Mouse (Mus musculus) CH12.LX (cell line): Measurements from ENCODE around the gene Slc39a3. TPM values are rescaled to one million over a fixed set of nuclear protein-coding genes. Genes with fewer than 3 reads are reported as not detected.

Experiments used
- DNase-seq: peaks from one replicate; pipeline ENCODE4 v3.0.0-alpha.2; 2013; ENCODE audit errors: extremely low read depth
- H3K27ac ChIP-seq: 2 replicates; pipeline ENCODE4 v1.5.1; 2012; ENCODE audit warnings: low read depth, mild to moderate bottlenecking, control low read depth, moderate library complexity; ENCODE audit not compliant: insufficient read depth
- H3K27me3 ChIP-seq: replicated peaks from 2 replicates; pipeline ENCODE3; 2012; ENCODE audit warnings: inconsistent platforms
- H3K36me3 ChIP-seq, 2 experiments: replicated peaks in 1 of 2; 2 replicates each; pipeline versions ENCODE3 to v1.6.1; 2012; ENCODE audit warnings: inconsistent platforms in 1 of 2, low read length in 1 of 2, mild to moderate bottlenecking in 1 of 2, mixed read lengths in 1 of 2, moderate library complexity in 1 of 2; ENCODE audit not compliant: control insufficient read depth in 1 of 2, insufficient read depth in 1 of 2
- H3K4me1 ChIP-seq, 2 experiments: 2 replicates each; pipeline ENCODE4 v1.6.1; 2012; ENCODE audit warnings: inconsistent platforms in 1 of 2, moderate library complexity in 1 of 2; ENCODE audit not compliant: insufficient read depth in 2 of 2, control insufficient read depth in 1 of 2
- H3K4me2 ChIP-seq: 2 replicates; pipeline ENCODE4 v1.6.1; 2012; ENCODE audit warnings: low read depth, mild to moderate bottlenecking, control low read depth; ENCODE audit not compliant: poor library complexity, insufficient read depth, severe bottlenecking
- H3K4me3 ChIP-seq, 3 experiments: fragments of 150-350 bp in 1 of 3; sonication (generic) in 1 of 3; replicated peaks in 1 of 3; 2 replicates each; pipeline versions ENCODE3 to v1.5.1; 2011 to 2012; ENCODE audit warnings: low read depth in 2 of 3, low read length in 2 of 3, mild to moderate bottlenecking in 2 of 3, moderate library complexity in 2 of 3, control low read depth in 1 of 3, improper control_type of control experiment in 1 of 3, inconsistent platforms in 1 of 3, mixed read lengths in 1 of 3; ENCODE audit not compliant: poor library complexity in 1 of 3
- H3K79me2 ChIP-seq: replicated peaks from 2 replicates; pipeline ENCODE4 v1.6.1; 2012; ENCODE audit warnings: mild to moderate bottlenecking, moderate library complexity; ENCODE audit not compliant: control insufficient read depth, poor library complexity, insufficient read depth, severe bottlenecking; ENCODE audit errors: extremely low read depth
- H3K9ac ChIP-seq: 2 replicates; pipeline ENCODE4 v1.6.1; 2012; ENCODE audit warnings: low read depth, mild to moderate bottlenecking, control low read depth, moderate library complexity; ENCODE audit not compliant: insufficient read depth
- H3K9me3 ChIP-seq: replicated peaks from 2 replicates; pipeline ENCODE3; 2012; ENCODE audit warnings: low read length, inconsistent platforms, mixed read lengths
- CTCF ChIP-seq, 2 experiments: IDR thresholded peaks in 1 of 2; conservative IDR thresholded peaks in 1 of 2; 2 replicates each; pipeline ENCODE4 v1.5.1; 2011 to 2012; ENCODE audit warnings: low read depth in 2 of 2, low read length in 2 of 2, improper control_type of control experiment in 1 of 2, inconsistent platforms in 1 of 2, mild to moderate bottlenecking in 1 of 2, moderate library complexity in 1 of 2
- IRF4 ChIP-seq: IDR thresholded peaks from 2 replicates; pipeline ENCODE4 v1.6.1; 2014; ENCODE audit warnings: low read depth, mild to moderate bottlenecking, inconsistent platforms, low read length, improper control_type of control experiment
- KAT2A ChIP-seq: IDR thresholded peaks from 2 replicates; pipeline ENCODE4 v1.6.1; 2012; ENCODE audit warnings: low read length, improper control_type of control experiment, inconsistent platforms; ENCODE audit not compliant: insufficient replicate concordance
- MAX ChIP-seq: IDR thresholded peaks from 2 replicates; pipeline ENCODE4 v1.6.1; 2011; ENCODE audit warnings: low read length, improper control_type of control experiment
- MYC ChIP-seq: IDR thresholded peaks from 2 replicates; pipeline ENCODE4 v1.6.1; 2011; ENCODE audit warnings: low read depth, mild to moderate bottlenecking, improper control_type of control experiment, low read length
- RAD21 ChIP-seq: IDR thresholded peaks from 2 replicates; pipeline ENCODE4 v1.6.1; 2011; ENCODE audit warnings: low read depth, mild to moderate bottlenecking, low read length, improper control_type of control experiment, moderate library complexity
- SMC3 ChIP-seq: IDR thresholded peaks from 2 replicates; pipeline ENCODE4 v1.6.1; 2011; ENCODE audit warnings: low read depth, low read length, improper control_type of control experiment
- ZMIZ1 ChIP-seq: IDR thresholded peaks from 2 replicates; pipeline ENCODE4 v1.6.1; 2012; ENCODE audit warnings: low read depth, mild to moderate bottlenecking, inconsistent platforms, low read length, improper control_type of control experiment
- dilution Hi-C: fragments of 300-500 bp; cut with MboI; formaldehyde crosslinking; loops from 2 replicates; pipeline ENCODE4 v1.14.3; 2020; ENCODE audit warnings: low sequenced_read_pairs; ENCODE audit not compliant: extremely low pct_unique_long_range_greater_than_20kb, extremely low pct_ligation_motif_present
- in situ Hi-C: fragments of 300-500 bp; cut with MboI; formaldehyde crosslinking; loops from 3 replicates; pipeline ENCODE4 v1.14.3; 2019; ENCODE audit warnings: low sequenced_read_pairs, low pct_ligation_motif_present, low pct_unique_long_range_greater_than_20kb, mixed read lengths
- polyA plus RNA-seq: library from polyadenylated mRNA; unstranded; fragments of >175 nt; gene quantifications from 2 replicates; pipeline ENCODE4 v1.2.1, GENCODE M21; 2012; ENCODE audit warnings: low read depth; ENCODE audit not compliant: insufficient read length
- total RNA-seq, 2 experiments: library from RNA; depleted of rRNA; stranded (reverse); fragments of 300-350 nt in 1 of 2; fragments of >200 nt in 1 of 2; gene quantifications; 2 replicates each; pipeline ENCODE4 v1.2.3; 2012 to 2014

Slc39a3 gene
- total and polyA plus RNA-seq, 3 experiments: 3.9 to 7.2 (median 4.2) TPM

GRCm38 (mm10) chr10:80981564-80982112 is 55.6 kb downstream of the Slc39a3 start:
- dilution Hi-C loops (no loop called here), in situ Hi-C loops (no loop called here)
- no peak overlapping the region for H3K4me2 ChIP-seq
- H3K9ac ChIP-seq: no peak overlapping the region
- peaks cover 15 to 36% of the 10 kb centered on the region in 2 experiments for H3K4me1 ChIP-seq
- H3K27ac ChIP-seq: no peak overlapping the region
- no peaks in the 10 kb centered on the region for H3K36me3 ChIP-seq
- H3K79me2 ChIP-seq: no peaks in the 10 kb centered on the region
- no peak overlapping the region for H3K4me3 ChIP-seq
- peaks cover 3% of the 10 kb centered on the region for H3K9me3 ChIP-seq
- peaks cover 7% of the 10 kb centered on the region for H3K27me3 ChIP-seq
- TF ChIP-seq MYC (no peak), SMC3 (peak; percentile 43), KAT2A (no peak), MAX (no peak), ZMIZ1 (no peak), RAD21 (peak; percentile 51), CTCF (conservative IDR thresholded peaks at IDR 0.05 in 1 of 2, IDR thresholded peaks at IDR 0.05 in 1 of 2; ENCODE audit: low read depth in 2 of 2, low read length in 2 of 2) (peak in 1 of 2 experiments; percentile 60; a peak in 2 of 4 replicates), IRF4 (no peak)
- no peak for DNase-seq

Other genes with a start within 250 kb of the Slc39a3 start
Only the 20 nearest of the 29 such genes appear.
- gene Lingo3, start 193.4 kb downstream of the Slc39a3 start, total RNA-seq (2012; rRNA removed): 0.08 and 0.21 TPM in 2 replicates
- not detected in 2 replicates for gene Lingo3, start 193.4 kb downstream of the Slc39a3 start, total RNA-seq (2014; rRNA removed)
- gene Lingo3, start 193.4 kb downstream of the Slc39a3 start, polyA plus RNA-seq: not detected in 2 replicates
- gene Lsm7, start 182.2 kb downstream of the Slc39a3 start, total RNA-seq (2012; rRNA removed): 374 and 409 TPM in 2 replicates
- 411 and 435 TPM in 2 replicates for gene Lsm7, start 182.2 kb downstream of the Slc39a3 start, total RNA-seq (2014; rRNA removed)
- 171 and 198 TPM in 2 replicates for gene Lsm7, start 182.2 kb downstream of the Slc39a3 start, polyA plus RNA-seq
- 19.0 and 23.7 TPM in 2 replicates for gene Sppl2b, start 182.2 kb downstream of the Slc39a3 start, total RNA-seq (2012; rRNA removed)
- gene Sppl2b, start 182.2 kb downstream of the Slc39a3 start, total RNA-seq (2014; rRNA removed): 12.3 and 13.8 TPM in 2 replicates
- 24.1 and 30.0 TPM in 2 replicates for gene Sppl2b, start 182.2 kb downstream of the Slc39a3 start, polyA plus RNA-seq
- 0.04 TPM in 1 of 2 replicates, not detected in the other for gene Tmprss9, start 165.6 kb downstream of the Slc39a3 start, total RNA-seq (2012; rRNA removed)
- gene Tmprss9, start 165.6 kb downstream of the Slc39a3 start, total RNA-seq (2014; rRNA removed): not detected in 2 replicates
- gene Tmprss9, start 165.6 kb downstream of the Slc39a3 start, polyA plus RNA-seq: 0.07 TPM in 1 of 2 replicates, not detected in the other
- 279 and 313 TPM in 2 replicates for gene Timm13, start 136.5 kb downstream of the Slc39a3 start, total RNA-seq (2012; rRNA removed)
- gene Timm13, start 136.5 kb downstream of the Slc39a3 start, total RNA-seq (2014; rRNA removed): 137 and 139 TPM in 2 replicates
- gene Timm13, start 136.5 kb downstream of the Slc39a3 start, polyA plus RNA-seq: 292 and 344 TPM in 2 replicates
- 23.6 and 25.8 TPM in 2 replicates for gene Lmnb2, start 119.2 kb downstream of the Slc39a3 start, total RNA-seq (2012; rRNA removed)
- gene Lmnb2, start 119.2 kb downstream of the Slc39a3 start, total RNA-seq (2014; rRNA removed): 22.2 and 23.7 TPM in 2 replicates
- gene Lmnb2, start 119.2 kb downstream of the Slc39a3 start, polyA plus RNA-seq: 20.7 and 23.6 TPM in 2 replicates
- 36.2 and 52.5 TPM in 2 replicates for gene Gadd45b, start 107.4 kb downstream of the Slc39a3 start, total RNA-seq (2012; rRNA removed)
- gene Gadd45b, start 107.4 kb downstream of the Slc39a3 start, total RNA-seq (2014; rRNA removed): 19.3 and 24.4 TPM in 2 replicates
- 14.9 and 16.4 TPM in 2 replicates for gene Gadd45b, start 107.4 kb downstream of the Slc39a3 start, polyA plus RNA-seq
- gene Gng7, start 22.5 kb downstream of the Slc39a3 start, total RNA-seq (2012; rRNA removed): 0.46 and 0.47 TPM in 2 replicates
- gene Gng7, start 22.5 kb downstream of the Slc39a3 start, total RNA-seq (2014; rRNA removed): not detected in 2 replicates
- gene Gng7, start 22.5 kb downstream of the Slc39a3 start, polyA plus RNA-seq: 0.24 and 0.68 TPM in 2 replicates
- not detected in 2 replicates for gene Diras1, start 11.8 kb downstream of the Slc39a3 start, total RNA-seq (2012; rRNA removed)
- gene Diras1, start 11.8 kb downstream of the Slc39a3 start, total RNA-seq (2014; rRNA removed): not detected in 2 replicates
- gene Diras1, start 11.8 kb downstream of the Slc39a3 start, polyA plus RNA-seq: not detected in 2 replicates
- 104 and 110 TPM in 2 replicates for gene Sgta, start 22.8 kb upstream of the Slc39a3 start, total RNA-seq (2012; rRNA removed)
- 61.1 and 67.6 TPM in 2 replicates for gene Sgta, start 22.8 kb upstream of the Slc39a3 start, total RNA-seq (2014; rRNA removed)
- gene Sgta, start 22.8 kb upstream of the Slc39a3 start, polyA plus RNA-seq: 118 and 123 TPM in 2 replicates
- gene Thop1, start 32.6 kb upstream of the Slc39a3 start, total RNA-seq (2012; rRNA removed): 123 and 136 TPM in 2 replicates
- gene Thop1, start 32.6 kb upstream of the Slc39a3 start, total RNA-seq (2014; rRNA removed): 70.9 and 81.1 TPM in 2 replicates
- gene Thop1, start 32.6 kb upstream of the Slc39a3 start, polyA plus RNA-seq: 94.5 and 105 TPM in 2 replicates
- not detected in 2 replicates for gene Creb3l3, start 61.4 kb upstream of the Slc39a3 start, total RNA-seq (2012; rRNA removed)
- not detected in 2 replicates for gene Creb3l3, start 61.4 kb upstream of the Slc39a3 start, total RNA-seq (2014; rRNA removed)
- 0.13 TPM in 1 of 2 replicates, not detected in the other for gene Creb3l3, start 61.4 kb upstream of the Slc39a3 start, polyA plus RNA-seq
- 127 and 146 TPM in 2 replicates for gene Map2k2, start 68.5 kb upstream of the Slc39a3 start, total RNA-seq (2012; rRNA removed)
- 67.2 and 79.2 TPM in 2 replicates for gene Map2k2, start 68.5 kb upstream of the Slc39a3 start, total RNA-seq (2014; rRNA removed)
- 120 and 130 TPM in 2 replicates for gene Map2k2, start 68.5 kb upstream of the Slc39a3 start, polyA plus RNA-seq
- gene Zbtb7a, start 97.8 kb upstream of the Slc39a3 start, total RNA-seq (2012; rRNA removed): 15.3 and 18.2 TPM in 2 replicates
- 3.0 TPM in 2 replicates for gene Zbtb7a, start 97.8 kb upstream of the Slc39a3 start, total RNA-seq (2014; rRNA removed)
- 20.1 and 21.3 TPM in 2 replicates for gene Zbtb7a, start 97.8 kb upstream of the Slc39a3 start, polyA plus RNA-seq
- gene Pias4, start 130.5 kb upstream of the Slc39a3 start, total RNA-seq (2012; rRNA removed): 24.3 and 26.6 TPM in 2 replicates
- 13.6 and 15.3 TPM in 2 replicates for gene Pias4, start 130.5 kb upstream of the Slc39a3 start, total RNA-seq (2014; rRNA removed)
- 26.5 and 33.5 TPM in 2 replicates for gene Pias4, start 130.5 kb upstream of the Slc39a3 start, polyA plus RNA-seq
- gene Eef2, start 139.2 kb upstream of the Slc39a3 start, total RNA-seq (2012; rRNA removed): 3,382 and 4,660 TPM in 2 replicates
- 1,528 and 1,752 TPM in 2 replicates for gene Eef2, start 139.2 kb upstream of the Slc39a3 start, total RNA-seq (2014; rRNA removed)
- 2,532 and 2,649 TPM in 2 replicates for gene Eef2, start 139.2 kb upstream of the Slc39a3 start, polyA plus RNA-seq
- 43.9 and 46.2 TPM in 2 replicates for gene Dapk3, start 145.6 kb upstream of the Slc39a3 start, total RNA-seq (2012; rRNA removed)
- 25.4 and 27.5 TPM in 2 replicates for gene Dapk3, start 145.6 kb upstream of the Slc39a3 start, total RNA-seq (2014; rRNA removed)
- gene Dapk3, start 145.6 kb upstream of the Slc39a3 start, polyA plus RNA-seq: 39.5 and 44.5 TPM in 2 replicates
- 0.29 TPM in 1 of 2 replicates, not detected in the other for gene 4930442H23Rik, start 146.4 kb upstream of the Slc39a3 start, total RNA-seq (2012; rRNA removed)
- gene 4930442H23Rik, start 146.4 kb upstream of the Slc39a3 start, total RNA-seq (2014; rRNA removed): not detected in 2 replicates
- gene 4930442H23Rik, start 146.4 kb upstream of the Slc39a3 start, polyA plus RNA-seq: 0.27 and 0.35 TPM in 2 replicates
- 0.08 TPM in 1 of 2 replicates, not detected in the other for gene Nmrk2, start 164.6 kb upstream of the Slc39a3 start, total RNA-seq (2012; rRNA removed)
- gene Nmrk2, start 164.6 kb upstream of the Slc39a3 start, total RNA-seq (2014; rRNA removed): not detected in 2 replicates
- not detected in 2 replicates for gene Nmrk2, start 164.6 kb upstream of the Slc39a3 start, polyA plus RNA-seq
- gene Atcay, start 193.4 kb upstream of the Slc39a3 start, total RNA-seq (2012; rRNA removed): 0.08 and 0.17 TPM in 2 replicates
- gene Atcay, start 193.4 kb upstream of the Slc39a3 start, total RNA-seq (2014; rRNA removed): 0.05 TPM in 1 of 2 replicates, not detected in the other
- gene Atcay, start 193.4 kb upstream of the Slc39a3 start, polyA plus RNA-seq: 0.06 and 0.12 TPM in 2 replicates